Mouse (Mus musculus) monocyte, adult 2 months (primary cell): ENCODE measurements around the gene Gcn1l1.

Experiments used
- DNase-seq, 2 experiments: peaks; one replicate each; pipeline ENCODE4 v3.0.0; 2022; ENCODE audit warnings: low spot score in 2 of 2, low read depth in 1 of 2

Gcn1l1 gene

DNA sequence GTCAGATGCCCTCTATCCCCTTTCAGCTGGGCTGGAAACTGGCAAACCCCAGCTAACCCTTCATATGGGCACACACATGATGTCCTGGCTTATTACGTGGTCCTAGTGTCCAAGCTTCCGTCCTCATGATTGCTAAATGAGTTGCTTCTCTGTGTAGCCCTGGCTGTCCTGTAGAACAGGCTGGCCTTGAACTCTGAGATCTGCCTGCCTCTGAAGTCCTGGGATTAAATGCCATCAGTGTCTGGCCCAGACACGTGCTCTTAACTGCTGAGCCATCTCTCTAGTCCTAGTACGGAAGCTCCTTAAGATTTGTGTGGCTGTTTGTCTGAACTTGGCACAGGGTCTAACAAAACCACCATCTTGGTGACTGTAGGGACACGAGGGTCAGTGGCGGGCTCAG lies 38.5 kb downstream of the Gcn1l1 start:
- DNase-seq, result no peak

DNA sequence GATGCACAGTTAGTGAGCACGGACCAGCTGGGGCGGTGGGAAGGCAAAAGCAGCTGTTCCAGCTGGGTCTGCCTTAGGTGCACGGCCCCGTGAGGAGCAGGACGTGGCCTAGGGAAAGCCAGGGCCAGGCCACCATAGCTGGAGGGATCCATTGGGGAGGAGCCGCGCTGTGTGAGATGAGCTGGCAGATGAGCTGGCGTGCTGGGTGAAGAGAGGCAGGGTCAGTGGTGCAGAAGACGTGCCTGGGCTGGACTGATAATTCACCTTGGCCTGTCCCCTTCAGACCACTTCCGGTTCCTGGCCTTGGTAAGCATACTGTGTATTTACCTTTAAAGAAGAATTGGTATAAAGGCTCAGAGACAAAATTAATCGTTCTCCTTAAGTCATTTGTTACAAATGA lies 46.5 kb downstream of the Gcn1l1 start:
- DNase-seq, result no peak

DNA sequence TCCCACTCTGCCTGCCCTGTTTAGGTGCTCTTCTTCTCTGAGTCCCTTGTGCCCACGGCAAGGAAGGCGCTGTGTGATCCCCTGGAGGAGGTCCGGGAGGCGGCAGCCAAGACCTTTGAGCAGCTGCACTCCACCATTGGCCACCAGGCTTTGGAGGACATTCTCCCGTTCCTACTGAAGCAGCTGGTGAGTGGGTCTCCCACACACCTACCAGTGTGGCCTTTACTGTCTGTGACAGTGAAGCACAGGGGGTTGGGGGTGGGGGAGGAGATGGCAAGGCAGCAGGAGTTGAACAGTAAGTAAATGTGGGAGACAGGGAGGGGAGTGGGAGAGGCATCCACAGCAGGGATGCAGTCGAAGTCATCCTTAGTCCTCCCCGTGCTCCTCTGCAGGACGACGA lies 48.3 kb downstream of the Gcn1l1 start:
- no peak for DNase-seq

DNA sequence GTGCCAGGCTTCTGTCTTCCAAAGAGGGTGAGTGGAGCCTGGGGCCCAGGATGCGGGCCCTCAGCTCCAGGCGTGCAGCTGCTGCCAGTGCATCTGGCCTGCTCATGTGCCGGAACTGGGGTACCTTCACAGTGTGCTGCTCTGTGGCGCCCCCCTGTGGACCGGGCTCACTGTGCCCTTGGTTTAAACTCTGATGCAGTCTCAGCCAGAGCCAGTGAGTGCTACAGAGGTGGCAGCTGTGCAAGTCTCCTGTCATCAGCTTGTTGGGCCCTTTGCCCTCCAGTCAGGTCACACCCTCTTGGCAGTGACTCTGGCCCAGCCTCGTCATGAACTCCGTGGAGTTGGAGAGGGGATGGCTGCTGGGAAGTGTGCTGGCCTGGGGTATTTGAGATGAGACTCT lies 49.9 kb downstream of the Gcn1l1 start:
- no peak for DNase-seq

DNA sequence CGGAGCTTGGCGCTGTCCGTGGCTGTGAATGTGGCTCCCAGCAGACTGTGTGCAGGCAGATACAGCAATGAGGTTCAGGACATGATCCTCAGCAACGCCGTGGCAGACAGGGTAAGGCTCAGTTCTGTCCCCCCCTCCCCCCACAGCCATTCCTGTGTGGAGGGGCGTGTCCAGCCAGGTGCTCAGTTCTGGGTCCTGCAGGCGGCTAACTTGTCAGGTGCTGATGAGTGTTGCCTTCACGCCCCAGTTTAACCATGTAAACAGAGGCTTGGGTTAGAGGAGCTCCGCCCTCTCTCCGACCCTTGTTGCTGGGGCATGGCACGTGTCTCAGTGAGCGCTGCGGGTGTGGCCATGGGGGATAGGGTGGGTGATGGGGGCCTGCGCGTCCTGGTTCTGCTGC lies 54.6 kb downstream of the Gcn1l1 start:
- DNase-seq, result no peak

DNA sequence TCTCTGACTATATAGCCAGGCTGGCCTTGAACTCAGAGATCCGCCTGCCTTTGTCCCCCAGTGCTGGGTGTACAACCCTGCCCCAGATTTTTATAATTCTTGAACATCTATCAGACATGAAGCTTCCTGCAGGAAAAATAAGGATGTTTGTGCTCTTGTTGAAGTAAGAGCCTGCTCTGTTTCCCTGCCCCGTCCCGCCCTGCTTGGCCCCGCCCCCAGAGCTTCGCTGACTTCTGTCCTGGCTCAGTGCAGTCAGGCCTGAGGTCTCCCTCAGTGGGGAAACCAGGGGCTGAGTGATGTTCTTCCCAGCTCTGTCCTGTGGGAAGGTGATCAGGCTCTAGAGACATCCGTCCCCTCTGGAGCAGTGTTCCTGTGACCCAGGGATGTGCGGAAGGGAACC lies 57.6 kb downstream of the Gcn1l1 start:
- no peak for DNase-seq

DNA sequence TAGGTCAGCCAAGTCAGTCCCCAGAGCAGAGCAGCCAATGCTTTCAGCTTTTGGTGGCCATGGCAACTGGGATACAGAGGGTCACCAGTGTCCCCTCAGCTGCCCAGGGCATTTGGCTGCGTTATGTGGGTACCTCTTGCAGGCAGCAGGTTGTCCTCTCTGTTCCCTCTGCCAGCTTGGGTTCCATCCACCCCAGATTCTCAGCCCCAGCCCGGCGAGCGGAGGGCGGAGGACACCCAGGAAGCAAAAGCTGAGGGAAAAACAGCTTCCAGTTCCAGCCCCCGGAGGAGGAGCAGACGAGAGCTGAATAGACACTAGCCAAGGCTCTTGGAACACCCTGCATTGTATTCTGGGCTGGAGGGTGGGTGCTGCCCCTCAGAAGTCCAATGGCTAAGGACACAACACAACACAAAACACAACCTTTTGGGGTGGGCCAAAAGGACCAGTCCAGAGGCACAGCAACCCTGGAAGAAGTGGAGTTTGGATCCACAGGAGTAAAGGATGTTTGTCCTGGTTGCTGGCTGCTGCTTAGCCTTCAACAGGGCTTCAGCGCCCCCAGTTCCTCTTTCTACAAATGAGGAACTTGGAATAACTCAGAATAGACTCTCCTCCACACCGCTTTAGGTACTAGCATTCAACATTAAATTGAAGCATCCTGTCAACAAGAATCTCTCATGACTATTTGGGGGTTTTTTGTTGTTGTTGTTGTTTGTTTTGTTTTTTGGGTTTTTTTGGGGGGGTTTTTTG lies 58.8 kb downstream of the Gcn1l1 start:
- DNase-seq, result no peak

DNA sequence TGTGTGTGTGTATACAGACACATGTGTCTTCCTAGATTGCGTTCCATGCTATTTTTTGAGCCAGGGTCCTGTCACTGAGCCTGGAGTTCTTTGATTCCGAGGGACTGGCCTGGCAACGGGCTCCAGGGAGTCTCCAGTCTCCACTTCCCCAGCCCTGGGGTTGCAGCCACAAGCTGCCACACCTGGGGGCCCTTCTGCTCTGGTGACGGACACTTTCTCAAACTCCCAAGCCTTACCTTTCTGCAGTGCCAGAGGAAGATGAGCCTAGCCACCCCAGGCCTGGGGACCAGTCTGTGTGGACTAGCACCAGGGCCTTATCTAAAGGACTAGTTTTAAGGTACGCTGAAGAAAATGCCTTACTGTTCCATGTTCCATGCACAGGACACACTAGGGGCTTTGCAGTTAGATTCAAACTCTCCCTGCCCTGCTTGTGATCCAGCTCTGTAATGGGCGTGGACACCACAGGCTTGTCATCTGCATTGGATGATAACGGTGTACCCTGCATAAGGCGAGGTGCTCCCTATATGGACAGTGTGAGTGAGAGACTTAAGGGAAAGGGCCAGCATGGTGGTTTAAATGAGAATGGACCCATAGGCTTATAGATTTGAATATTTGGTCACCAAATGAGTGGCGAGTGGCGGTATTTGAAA lies 61.3 kb downstream of the Gcn1l1 start:
- no peak for DNase-seq

DNA sequence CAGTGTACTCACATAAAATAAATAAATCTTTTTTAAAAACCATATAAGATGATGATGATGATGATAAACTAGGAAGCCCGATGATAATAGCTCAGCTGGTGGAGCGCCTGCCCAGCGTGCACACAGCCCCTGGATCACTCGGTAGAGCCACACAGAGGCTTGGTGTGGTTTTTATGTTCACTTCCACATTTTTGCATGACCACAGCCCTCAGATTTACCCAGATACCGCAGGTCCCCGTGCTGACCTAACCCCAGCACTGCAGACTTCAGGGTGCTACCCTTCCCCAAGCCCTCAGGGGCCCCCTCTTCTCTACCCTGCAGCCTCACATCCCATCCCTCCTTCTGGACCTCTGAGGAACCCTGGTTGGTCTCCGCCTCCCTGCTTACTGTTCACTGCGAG lies 63.0 kb downstream of the Gcn1l1 start:
- DNase-seq, result no peak

DNA sequence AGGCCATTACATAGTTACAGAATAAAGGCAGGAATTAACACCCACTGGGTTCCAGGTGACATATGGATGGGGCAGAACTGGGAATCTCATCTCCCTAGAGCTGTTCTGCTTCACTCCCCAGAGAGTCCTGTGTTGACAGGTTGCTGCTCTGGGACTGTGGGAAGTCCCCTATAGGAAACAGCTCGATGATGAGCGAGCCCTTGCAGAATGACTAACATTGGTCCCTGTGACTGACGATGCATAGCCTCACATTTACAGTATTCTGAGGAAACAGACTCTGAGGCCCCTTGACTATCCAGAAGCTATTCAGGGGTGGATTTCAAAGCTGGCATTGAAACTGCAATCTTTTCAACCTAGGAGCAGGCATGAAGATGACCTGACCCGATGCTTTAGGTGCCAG lies 64.6 kb downstream of the Gcn1l1 start:
- no peak for DNase-seq

DNA sequence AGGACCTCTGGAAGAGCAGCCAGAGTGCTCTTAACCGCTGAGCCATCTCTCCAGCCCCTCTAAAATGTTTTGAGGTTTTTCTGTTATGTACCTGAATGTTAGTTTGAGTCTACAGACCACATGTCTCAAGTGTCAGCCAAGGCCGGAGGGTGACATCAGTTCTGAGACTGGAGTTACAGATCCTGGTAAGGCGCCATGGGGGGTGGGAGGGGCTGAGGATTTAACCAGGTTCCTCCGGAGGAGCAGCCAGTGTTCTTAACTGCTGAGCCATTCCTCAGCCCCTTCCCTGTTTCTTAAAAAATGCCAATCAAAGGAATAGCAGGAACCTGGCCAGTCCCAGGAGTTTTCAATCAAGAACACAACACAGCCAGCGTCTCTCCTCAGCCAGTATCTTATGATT lies 65.2 kb downstream of the Gcn1l1 start:
- DNase-seq, result no peak

DNA sequence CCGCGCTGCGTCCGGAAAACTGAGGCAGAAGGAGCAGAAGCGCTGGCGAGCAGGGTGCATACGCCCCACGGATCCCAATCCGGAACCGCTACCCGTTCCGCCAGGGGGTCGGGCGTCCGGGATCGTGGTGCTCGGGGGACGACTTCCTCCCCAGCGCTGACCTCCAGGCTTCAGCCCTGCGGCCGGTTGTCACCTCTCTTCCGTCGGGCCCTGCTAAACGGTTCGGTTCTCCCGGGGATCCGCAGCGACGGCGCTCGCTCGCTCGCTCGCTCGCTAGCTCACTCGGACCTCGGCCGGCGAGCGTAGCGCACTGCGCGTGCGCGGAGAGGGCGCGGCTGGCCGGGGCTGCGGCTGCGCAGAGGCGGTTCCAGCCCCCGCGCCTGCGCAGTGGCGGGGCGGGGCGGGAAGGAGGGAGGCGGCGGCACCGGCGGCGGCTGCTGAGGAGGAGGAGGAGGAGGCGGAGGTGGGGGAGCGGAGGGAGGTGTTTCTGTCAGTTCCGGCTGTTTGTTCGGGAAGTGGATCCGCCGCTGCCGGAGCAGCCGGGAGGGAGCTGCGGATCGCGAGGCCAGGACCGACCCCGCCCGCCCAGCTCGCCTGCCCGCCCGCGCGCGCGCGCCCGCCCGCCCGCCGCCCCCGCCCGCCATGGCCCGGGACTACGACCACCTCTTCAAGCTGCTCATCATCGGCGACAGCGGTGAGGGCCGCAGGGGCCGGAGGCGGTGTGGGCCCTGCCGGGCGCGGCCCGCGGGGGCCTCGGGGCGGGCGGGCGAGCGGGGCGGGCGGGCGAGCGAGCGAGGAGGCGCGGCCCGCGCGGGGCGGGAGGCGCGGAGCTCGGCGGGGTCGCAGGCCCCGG lies 66.7 kb downstream of the Gcn1l1 start, which contains the start of gene Rab35:
TSS of gene Rab35 (plus strand) at position 404 of the 853 bp plus-strand sequence.
- peak; percentile 87 to 92 for DNase-seq

DNA sequence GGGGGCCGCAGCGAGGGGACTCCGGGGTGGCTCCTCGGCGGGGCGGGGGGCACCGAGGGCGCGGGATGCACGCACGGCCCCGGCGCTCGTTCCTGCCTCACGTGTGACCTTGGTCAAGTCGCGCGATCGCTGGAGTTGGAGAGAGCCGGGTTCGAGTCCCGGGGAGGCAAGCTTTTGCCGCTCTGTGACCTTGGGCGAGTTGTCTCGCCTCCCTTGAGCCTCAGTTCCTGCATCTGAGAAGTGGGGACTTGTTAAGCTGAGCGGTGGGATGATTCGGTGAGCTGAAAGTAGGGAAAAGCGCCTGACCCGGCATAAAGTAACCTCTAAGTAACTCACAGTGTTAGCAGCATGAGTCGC lies 67.3 kb downstream of the Gcn1l1 start:
- DNase-seq, result no peak

DNA sequence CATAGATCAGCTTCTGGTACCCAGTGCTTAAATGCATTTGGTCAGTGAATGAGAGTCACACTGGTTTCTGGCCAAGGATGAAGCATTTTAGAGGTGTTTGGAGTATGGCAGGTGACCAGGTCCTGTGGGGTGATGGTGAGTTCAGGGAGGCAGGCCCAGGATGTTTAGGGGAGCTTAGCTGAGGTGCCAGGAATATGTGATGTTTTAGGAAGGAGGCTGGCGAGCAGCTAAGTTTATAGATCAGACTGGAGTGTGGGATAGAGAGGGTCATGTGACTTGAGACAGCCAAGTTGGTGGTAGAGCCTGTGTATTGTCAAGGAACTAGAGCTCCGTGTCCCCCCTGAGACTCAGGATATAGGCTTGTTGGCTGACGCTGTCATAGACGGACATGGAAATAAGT lies 68.0 kb downstream of the Gcn1l1 start:
- DNase-seq, result no peak

DNA sequence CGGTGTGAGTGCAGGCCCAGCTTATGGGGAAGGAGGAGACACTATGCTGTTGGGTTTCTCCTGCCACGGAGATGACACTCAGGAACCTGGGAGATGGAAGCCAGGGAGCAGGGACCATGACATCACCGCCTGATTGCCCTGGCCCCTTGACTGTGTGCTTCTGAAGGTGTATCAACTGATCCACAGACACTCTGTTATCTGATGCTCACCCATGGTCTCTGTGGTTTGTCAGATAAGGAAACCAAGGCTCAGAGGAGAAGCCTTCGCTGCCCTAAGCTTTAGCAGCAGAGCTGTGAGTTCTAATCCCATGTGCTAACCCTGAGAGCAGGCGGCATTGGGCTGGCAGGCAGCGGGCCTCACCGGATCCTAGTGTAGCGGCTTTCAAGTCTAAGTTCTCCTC lies 69.0 kb downstream of the Gcn1l1 start:
- DNase-seq, result no peak

DNA sequence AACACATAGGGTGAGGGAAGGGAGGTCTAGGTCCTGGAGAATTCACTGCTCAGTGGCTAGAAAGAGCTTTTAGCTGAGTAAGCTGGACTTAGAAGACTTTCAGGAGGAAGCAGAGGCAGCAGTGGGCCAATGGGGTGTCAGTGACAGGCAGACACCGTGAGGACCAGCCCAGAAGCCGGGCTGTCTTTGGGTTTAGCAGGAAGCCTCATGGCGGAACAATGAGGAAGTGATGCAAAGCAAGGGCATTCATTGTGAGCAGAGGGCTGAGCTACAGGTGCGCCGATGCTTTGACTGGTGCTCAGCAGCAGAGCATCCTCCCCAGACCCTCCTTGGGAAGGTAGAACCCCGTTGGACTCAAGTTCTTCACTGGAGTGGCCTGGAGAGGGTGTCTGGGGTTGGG lies 70.5 kb downstream of the Gcn1l1 start:
- peak; percentile 42 to 51 for DNase-seq

DNA sequence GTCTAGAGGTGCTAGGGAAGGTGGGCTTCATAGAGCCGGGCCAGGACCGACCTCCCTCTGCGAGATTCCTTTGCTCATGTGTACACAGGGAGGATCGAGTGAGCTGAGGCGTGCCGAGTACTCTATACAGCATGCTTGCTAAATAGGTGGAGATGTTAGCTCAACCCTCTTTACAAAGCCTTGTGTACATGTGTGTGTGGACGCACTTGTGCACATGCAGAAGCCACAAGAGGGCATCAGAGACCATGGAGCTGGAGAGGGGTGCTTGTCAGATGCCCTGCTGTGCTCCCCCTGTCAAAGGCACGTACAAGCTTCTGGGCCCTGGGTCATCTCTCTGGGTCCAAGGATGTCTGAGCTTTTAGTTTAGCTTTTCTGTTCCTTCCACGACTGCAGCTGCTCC lies 79.1 kb downstream of the Gcn1l1 start:
- DNase-seq, result no peak

DNA sequence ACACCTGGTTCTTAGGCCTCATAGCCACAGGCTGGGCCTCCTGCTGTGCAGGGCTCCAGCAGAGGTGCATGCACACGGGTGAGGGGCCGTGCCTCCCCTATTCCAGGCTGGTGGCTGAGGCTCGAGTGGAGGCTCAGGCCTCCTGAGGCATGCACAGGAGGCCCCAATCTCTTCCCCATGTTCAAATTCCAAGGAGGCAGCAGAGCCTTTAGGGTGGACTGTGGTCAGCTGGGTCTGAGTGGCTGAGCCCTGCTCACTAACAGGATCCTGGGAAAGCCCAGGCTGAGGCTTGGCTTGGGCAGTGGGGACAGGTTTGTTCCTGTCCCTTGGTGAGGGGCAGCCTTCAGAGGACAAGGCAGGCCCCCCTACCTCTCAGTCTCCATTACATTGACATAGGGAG lies 83.8 kb downstream of the Gcn1l1 start:
- no peak for DNase-seq

DNA sequence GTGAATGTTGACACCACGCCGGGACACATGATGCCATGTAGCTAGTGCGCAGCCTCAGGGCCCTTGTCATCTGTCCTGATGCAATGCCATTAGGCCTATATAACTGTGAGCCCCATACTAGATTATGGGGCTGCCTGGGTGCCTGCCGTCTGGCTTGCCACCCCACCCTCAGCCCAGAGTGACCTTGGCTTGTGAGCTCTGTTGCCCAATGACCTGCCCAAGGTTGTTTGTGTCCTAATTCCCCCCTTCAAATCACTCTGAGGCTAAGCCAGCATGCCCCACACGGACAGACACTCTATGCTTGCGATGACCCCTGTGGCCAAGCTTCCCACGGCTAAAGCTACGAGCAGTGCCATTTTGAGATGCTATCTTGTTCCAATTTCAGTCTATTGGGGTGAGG lies 84.6 kb downstream of the Gcn1l1 start:
- no peak for DNase-seq

DNA sequence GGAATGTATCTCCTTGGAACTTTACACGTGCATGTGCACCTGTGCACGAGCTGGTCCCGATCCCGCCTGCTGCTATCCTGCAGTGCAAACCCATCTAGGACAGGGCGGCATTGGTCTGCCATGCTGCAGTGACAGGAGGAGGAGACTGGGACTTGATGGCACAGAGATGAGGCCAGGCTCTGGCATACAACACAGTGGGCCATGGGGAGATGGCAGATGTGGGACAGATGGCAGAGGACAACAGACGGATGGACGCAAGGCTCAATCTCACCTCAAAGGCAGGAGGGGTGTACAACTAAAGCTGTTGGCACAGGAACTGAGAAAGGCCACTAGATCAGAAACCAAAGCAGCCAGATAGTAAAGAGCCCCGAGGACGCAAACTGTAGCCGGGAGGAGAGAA lies 85.8 kb downstream of the Gcn1l1 start:
- no peak for DNase-seq

DNA sequence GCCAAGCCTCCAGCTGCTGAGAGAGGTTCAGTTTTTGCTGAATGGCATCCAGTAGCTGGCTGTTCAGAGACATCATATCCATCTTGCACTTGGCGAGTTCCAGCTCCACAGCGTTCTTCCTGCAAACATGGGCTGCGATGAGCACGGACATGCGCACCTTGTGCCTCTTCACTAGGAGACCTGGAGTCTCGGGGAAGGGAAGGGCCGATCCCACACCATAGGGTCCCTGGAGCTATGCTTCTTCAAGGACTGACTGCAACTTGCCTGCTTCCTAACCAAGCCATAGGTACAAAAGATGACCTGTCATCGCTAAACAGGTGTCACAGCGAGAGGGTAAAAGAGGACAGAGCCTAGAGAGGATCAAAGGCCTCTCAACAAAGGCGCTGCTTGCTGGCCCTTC lies 86.8 kb downstream of the Gcn1l1 start:
- no peak for DNase-seq
